Mouse (Mus musculus) urinary bladder, postnatal 25 days (tissue): Measurements from ENCODE around the gene Trhde.

ENCODE experiments used
- DNase-seq: peaks from one replicate; pipeline ENCODE4 v3.0.0; 2022; ENCODE audit warnings: low spot score

The Trhde gene

GRCm38 (mm10) chr10:114735678-114736077 is 66.4 kb downstream of the Trhde start:
- DNase-seq: no peak

- no peak for DNase-seq
These were observed 67.0 kb downstream of the Trhde start for GRCm38 (mm10) chr10:114735111-114735510.

GRCm38 (mm10) chr10:114725591-114725990 is 76.5 kb downstream of the Trhde start:
- no peak for DNase-seq

GRCm38 (mm10) chr10:114701791-114702190 is 100.3 kb downstream of the Trhde start:
- no peak for DNase-seq

- no peak for DNase-seq
These were observed 130.2 kb downstream of the Trhde start for GRCm38 (mm10) chr10:114671791-114672415.

- no peak for DNase-seq
These were observed 209.1 kb downstream of the Trhde start for GRCm38 (mm10) chr10:114593046-114593445.

- no peak for DNase-seq
These were observed 223.2 kb downstream of the Trhde start for GRCm38 (mm10) chr10:114578926-114579325.

- DNase-seq: no peak
These were observed 234.2 kb downstream of the Trhde start for GRCm38 (mm10) chr10:114567891-114568290.

GRCm38 (mm10) chr10:114509186-114509585 is 292.9 kb downstream of the Trhde start:
- DNase-seq: no peak

- no peak for DNase-seq
These were observed 313.3 kb downstream of the Trhde start for GRCm38 (mm10) chr10:114488806-114489205.

GRCm38 (mm10) chr10:114455591-114455990 is 346.5 kb downstream of the Trhde start:
- DNase-seq: no peak

GRCm38 (mm10) chr10:114448116-114448515 is 354.0 kb downstream of the Trhde start:
- no peak for DNase-seq

- DNase-seq: no peak
These were observed 383.1 kb downstream of the Trhde start for GRCm38 (mm10) chr10:114418956-114419530.

- DNase-seq: no peak
These were observed 386.4 kb downstream of the Trhde start for GRCm38 (mm10) chr10:114415717-114416116.

GRCm38 (mm10) chr10:114405260-114405659 is 396.8 kb downstream of the Trhde start:
- DNase-seq: no peak

- no peak for DNase-seq
These were observed 398.3 kb downstream of the Trhde start for GRCm38 (mm10) chr10:114403795-114404194.

- no peak for DNase-seq
These were observed 431.3 kb downstream of the Trhde start for GRCm38 (mm10) chr10:114370804-114371203.

- no peak for DNase-seq
These were observed 438.7 kb downstream of the Trhde start for GRCm38 (mm10) chr10:114363442-114363841.

GRCm38 (mm10) chr10:114362631-114363030 is 439.5 kb downstream of the Trhde start:
- no peak for DNase-seq
